Mouse (Mus musculus) left cerebral cortex, adult 8-10 months (tissue): ENCODE data around the gene Tmem232. TPM values are rescaled to one million over a fixed set of nuclear protein-coding genes. Genes with fewer than 3 reads are reported as not detected.
"Not testable (repeated sequence)": the region's sequence is repeated elsewhere in the genome, so short reads cannot be mapped to it uniquely, and the experiment has no call there.

Source experiments
- DNase-seq, 2 experiments: peaks; one replicate each; pipeline ENCODE4 v3.0.0; 2022; ENCODE audit warnings: low spot score in 2 of 2
- total RNA-seq, 4 experiments: library from RNA; stranded (reverse); gene quantifications; 2 replicates each; pipeline ENCODE4 v1.2.4; 2022

The Tmem232 gene
- 1 to 10 TPM; 1.9 to 4.3 (median 2.6) TPM for total RNA-seq

DNA sequence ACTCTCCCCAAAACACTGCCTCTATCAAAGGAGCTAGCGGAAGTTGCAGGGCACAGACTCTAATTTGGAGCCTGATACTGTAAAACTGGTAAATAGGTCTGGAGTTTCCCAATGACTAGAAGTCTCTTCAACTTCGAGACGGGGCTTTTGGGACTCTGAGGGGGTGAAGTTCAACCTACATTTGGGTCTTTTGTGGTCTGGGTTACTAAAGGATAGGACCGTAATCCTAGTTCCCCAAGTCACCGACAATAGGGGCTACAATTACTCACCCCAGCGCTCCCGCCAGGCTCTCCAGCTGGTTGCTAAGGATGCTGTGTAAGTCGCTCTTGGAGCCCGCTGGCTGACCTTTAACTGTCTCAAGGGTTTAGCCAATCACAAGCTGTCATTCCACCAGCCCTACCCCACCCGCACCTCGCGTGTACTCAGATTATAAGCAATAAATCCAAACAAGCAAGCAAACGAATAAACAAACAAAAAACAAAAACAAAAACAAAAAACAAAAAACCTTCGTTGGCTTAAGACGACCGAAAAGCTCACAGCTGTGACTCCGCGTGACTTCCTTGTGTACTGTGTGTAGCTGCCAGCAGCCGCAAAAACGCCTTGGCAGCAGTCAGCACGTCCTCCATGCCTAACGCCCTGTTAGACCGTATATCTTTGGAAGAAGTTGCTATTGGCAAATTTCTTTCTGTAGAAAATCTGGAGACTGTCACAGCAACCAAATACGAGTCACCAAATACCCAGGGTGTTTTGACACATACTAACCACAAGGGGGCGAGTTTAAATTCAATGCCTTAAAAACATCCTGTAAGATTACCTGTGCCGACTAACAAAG lies at the start of gene Tmem232:
Tmem232 (minus strand) TSS at position 342 of the 832 bp plus-strand sequence.
- DNase-seq = peak in 1 of 2 experiments; percentile 34

- no peak for DNase-seq
These were observed 46.3 kb upstream of the Tmem232 start for GRCm38 (mm10) chr17:65586892-65587291.

DNA sequence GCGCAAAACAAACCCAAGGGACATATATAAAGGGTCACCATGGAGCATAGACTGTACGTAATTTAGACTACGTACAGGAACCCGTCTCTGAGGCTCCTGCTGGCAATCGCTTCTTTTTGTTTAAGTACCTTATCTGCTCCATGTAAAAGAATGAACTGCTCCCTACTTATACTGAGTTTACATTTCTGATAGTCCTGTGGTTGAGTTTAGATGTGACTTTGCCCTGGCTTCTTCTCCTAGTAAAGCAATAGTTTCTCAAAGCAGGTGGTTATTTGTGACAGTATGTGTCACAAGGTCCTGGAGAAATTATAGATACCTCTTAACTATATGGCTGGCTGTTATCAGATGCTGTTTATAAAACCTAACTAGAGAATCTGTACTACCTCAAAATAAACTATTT lies 40.9 kb upstream of the Tmem232 start:
- DNase-seq = no peak

- DNase-seq = no peak
These were observed 39.2 kb upstream of the Tmem232 start for GRCm38 (mm10) chr17:65579766-65580165.

GRCm38 (mm10) chr17:65575339-65575738 lies 34.8 kb upstream of the Tmem232 start:
- DNase-seq = no peak

DNA sequence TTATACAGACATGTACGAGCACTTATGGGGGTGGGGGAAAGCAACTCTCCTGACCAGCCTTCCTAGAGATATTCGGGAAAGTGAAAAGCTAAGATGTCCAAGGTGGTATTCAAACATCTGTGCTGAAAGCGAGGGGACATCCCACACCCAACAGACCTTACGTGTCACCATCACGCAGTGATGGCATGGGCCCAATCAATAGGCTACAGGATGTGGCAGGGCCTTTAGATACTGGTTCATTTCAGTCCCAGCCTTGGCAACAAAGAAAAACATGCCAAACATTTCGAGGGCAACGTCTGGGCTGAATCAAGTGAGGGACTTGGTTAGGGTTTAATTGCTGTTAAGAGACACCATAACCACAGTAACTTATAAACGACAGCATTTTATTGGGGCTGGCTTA lies 34.3 kb upstream of the Tmem232 start:
- DNase-seq = no peak

GRCm38 (mm10) chr17:65571866-65572265 lies 31.3 kb upstream of the Tmem232 start:
- peak in 1 of 2 experiments; percentile 49 for DNase-seq

- no peak for DNase-seq
These were observed 30.9 kb upstream of the Tmem232 start for GRCm38 (mm10) chr17:65571466-65571865.

- no peak for DNase-seq
These were observed 23.6 kb upstream of the Tmem232 start for GRCm38 (mm10) chr17:65564189-65564588.

- no peak for DNase-seq
These were observed 22.8 kb upstream of the Tmem232 start for GRCm38 (mm10) chr17:65563345-65563744.

- peak in 1 of 2 experiments; percentile 48 for DNase-seq
These were observed 22.2 kb upstream of the Tmem232 start for GRCm38 (mm10) chr17:65562761-65563160.

DNA sequence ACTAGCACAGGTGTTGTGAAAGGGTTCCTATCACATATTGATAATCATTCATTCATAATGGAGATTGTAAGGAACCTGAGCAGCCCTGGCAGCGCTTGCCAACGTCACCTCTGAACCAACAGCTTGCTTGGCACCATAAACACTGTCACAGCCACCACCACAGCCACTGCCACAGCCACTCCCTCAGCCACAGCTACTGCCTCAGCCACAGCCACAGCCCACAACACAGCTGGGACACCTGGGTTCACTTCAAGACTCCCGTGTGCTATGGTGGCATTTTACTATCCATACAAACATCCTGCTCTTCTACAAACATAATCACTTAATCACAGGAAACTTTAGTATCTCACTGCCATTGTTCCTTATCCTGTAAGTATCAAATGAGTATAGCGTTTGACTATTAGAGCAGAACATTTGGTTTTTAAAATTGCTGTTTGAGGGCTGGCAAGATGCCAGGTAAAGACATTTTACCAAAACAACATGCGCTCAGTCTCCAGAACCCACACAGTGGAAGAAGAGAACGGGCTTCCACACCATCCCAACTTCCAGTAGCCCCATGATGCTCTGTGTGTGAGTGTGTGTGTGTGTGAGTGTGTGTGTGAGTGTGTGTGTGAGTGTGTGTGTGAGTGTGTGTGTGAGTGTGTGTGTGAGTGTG lies 20.9 kb upstream of the Tmem232 start:
- no peak for DNase-seq

- DNase-seq = no peak
These were observed 18.7 kb upstream of the Tmem232 start for GRCm38 (mm10) chr17:65559273-65559672.

GRCm38 (mm10) chr17:65558788-65559187 lies 18.2 kb upstream of the Tmem232 start:
- no peak for DNase-seq

- no peak for DNase-seq
These were observed 17.6 kb upstream of the Tmem232 start for GRCm38 (mm10) chr17:65558217-65558616.

DNA sequence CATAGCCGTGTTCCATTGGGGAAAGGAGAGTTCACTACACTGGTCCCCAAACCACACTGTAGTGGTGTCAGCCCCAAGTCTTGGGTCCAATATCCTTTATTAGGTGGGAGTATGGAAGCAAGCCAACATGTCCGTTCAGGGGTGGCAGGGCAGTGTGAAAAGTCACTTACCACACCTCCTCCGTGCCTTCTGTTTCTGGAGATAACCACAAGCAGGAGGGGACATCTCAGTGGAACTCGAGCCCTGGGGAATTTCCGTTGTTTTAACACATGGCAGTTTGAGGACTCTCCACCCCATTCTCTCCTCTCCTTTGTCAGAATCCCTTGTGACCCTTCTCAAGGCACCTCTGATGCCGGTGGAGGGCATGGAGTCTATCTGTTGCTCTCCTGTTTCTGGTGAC lies 16.6 kb upstream of the Tmem232 start:
- no peak for DNase-seq

GRCm38 (mm10) chr17:65556798-65557197 lies 16.2 kb upstream of the Tmem232 start:
- no peak for DNase-seq

- DNase-seq = no peak
These were observed 11.9 kb upstream of the Tmem232 start for GRCm38 (mm10) chr17:65552426-65552997.

DNA sequence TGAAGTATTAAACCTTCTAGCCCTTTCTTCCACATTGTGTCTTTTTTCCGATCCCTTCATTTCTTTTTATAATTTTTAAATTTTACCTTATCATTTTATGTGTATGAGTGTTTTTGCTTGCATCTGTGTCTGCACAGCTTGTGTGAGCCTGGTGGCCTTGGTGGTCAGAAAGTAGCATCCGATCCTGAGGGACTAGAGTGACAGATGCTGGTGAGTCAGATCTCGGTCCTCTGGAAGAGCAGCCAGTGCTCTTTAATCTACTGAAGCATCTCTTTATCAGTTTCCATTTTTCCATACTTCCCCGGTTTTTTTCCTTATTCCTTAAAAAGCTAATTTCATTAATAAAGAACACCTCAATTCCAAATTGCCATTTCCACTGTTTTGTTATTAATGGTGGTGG lies 9.8 kb upstream of the Tmem232 start:
- DNase-seq = no peak

DNA sequence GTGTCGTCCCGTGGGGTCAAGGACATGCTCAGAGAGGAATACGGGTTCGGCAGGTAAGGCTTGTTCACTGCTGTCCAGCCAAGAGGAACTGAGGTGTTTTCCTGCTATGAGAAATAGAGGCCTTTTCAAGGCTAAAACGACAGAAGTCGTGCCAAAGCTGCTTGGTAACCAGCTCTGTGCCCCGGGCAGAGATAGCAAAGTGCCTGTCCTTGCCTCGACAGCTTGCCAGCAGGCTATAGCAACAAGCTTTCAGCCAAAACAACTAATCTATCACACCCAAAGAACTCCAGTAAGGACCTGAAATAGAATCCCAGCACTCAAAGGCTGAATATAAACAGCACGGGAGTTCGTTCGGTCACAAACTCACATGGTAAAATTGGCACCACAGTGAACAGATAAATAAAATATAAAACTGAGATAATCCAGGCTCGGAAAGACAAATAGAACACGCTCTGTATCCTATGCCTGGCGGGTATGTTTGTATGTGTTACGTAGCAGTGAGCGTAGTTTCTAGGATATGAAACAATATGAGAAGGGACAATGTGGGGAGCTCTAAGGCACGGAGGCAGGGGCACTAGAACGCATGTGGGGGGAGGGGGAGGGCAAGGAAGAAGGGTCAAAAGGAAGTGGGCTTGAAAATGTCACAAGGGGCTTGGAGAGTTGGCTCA lies 8.2 kb upstream of the Tmem232 start:
- no peak for DNase-seq

- DNase-seq = not testable (repeated sequence)
These were observed 5.6 kb upstream of the Tmem232 start for GRCm38 (mm10) chr17:65546221-65546620.

- peak in 1 of 2 experiments; percentile 23 for DNase-seq
These were observed 4.4 kb downstream of the Tmem232 start for GRCm38 (mm10) chr17:65536156-65536555.
